Mouse (Mus musculus) thymus, adult 2 months (tissue): Measurements from ENCODE around the gene Large2.

ENCODE experiments used
- CTCF ChIP-seq: fragments of 200-500 bp; IDR thresholded peaks from 2 replicates; pipeline ENCODE4 v1.5.1; 2012; ENCODE audit warnings: mild to moderate bottlenecking, control low read depth, low read length, moderate library complexity, borderline replicate concordance; ENCODE audit not compliant: control insufficient read depth, poor library complexity, insufficient read depth; ENCODE audit errors: extremely low read depth
- POLR2A ChIP-seq: fragments of 200-500 bp; IDR thresholded peaks from 2 replicates; pipeline ENCODE4 v1.6.1; 2012; ENCODE audit warnings: mild to moderate bottlenecking, low read length, control low read depth, moderate library complexity; ENCODE audit not compliant: control insufficient read depth, poor library complexity, insufficient read depth; ENCODE audit errors: extremely low read depth

- TF ChIP-seq CTCF (no peak), POLR2A (no peak)
Observed at GRCm38 (mm10) chr2:92391703-92392317, 17.1 kb upstream of the Large2 start.
